Mouse (Mus musculus) C2C12 (cell line): ENCODE measurements around the gene Tomm34. TPM values are rescaled to one million over a fixed set of nuclear protein-coding genes. Genes with fewer than 3 reads are reported as not detected.

Experiments used
- H3K27me3 ChIP-seq: one replicate; pipeline ENCODE4 v1.6.1; 2011; ENCODE audit not compliant: control insufficient read depth, insufficient read depth, insufficient read length
- H3K36me3 ChIP-seq: one replicate; pipeline ENCODE4 v1.6.1; 2011; ENCODE audit not compliant: control insufficient read depth, insufficient read depth
- H3K4me3 ChIP-seq: one replicate; pipeline ENCODE4 v1.5.1; 2011; ENCODE audit warnings: mild to moderate bottlenecking, control low read depth; ENCODE audit not compliant: poor library complexity, insufficient read depth, severe bottlenecking
- H3K79me2 ChIP-seq: one replicate; pipeline ENCODE4 v1.6.1; 2011; ENCODE audit not compliant: control insufficient read depth, insufficient read depth
- H3K79me3 ChIP-seq: one replicate; pipeline ENCODE4 v1.6.1; 2011; ENCODE audit warnings: low read depth, control low read depth
- H3ac ChIP-seq: one replicate; pipeline ENCODE3; 2011; ENCODE audit warnings: low read depth; ENCODE audit not compliant: control insufficient read depth, insufficient read length
- CEBPB ChIP-seq: IDR thresholded peaks from one replicate; pipeline ENCODE4 v1.6.1; 2011; ENCODE audit warnings: low read depth, mild to moderate bottlenecking, control low read depth, moderate library complexity
- CTCF ChIP-seq: IDR thresholded peaks from one replicate; pipeline ENCODE4 v1.5.1; 2011; ENCODE audit not compliant: control insufficient read depth, insufficient read depth, insufficient read length
- FOSL1 ChIP-seq: IDR thresholded peaks from one replicate; pipeline ENCODE4 v1.8.0; 2011; ENCODE audit warnings: mild to moderate bottlenecking, low read length; ENCODE audit not compliant: poor library complexity, insufficient read depth, severe bottlenecking
- MAX ChIP-seq: IDR thresholded peaks from one replicate; pipeline ENCODE4 v1.6.1; 2011; ENCODE audit warnings: mild to moderate bottlenecking, control low read depth
- MYOD1 ChIP-seq: IDR thresholded peaks from one replicate; pipeline ENCODE4 v1.6.1; 2011; ENCODE audit warnings: low read depth; ENCODE audit not compliant: control insufficient read depth, insufficient read length
- MYOG ChIP-seq: IDR thresholded peaks from one replicate; pipeline ENCODE4 v1.6.1; 2011; ENCODE audit not compliant: control insufficient read depth, insufficient read length; ENCODE audit errors: extremely low read depth
- USF1 ChIP-seq: IDR thresholded peaks from one replicate; pipeline ENCODE4 v1.6.1; 2011; ENCODE audit warnings: low read depth, mild to moderate bottlenecking, control low read depth, moderate library complexity
- polyA plus RNA-seq: library from polyadenylated mRNA; unstranded; fragments of >200 nt; fragmentation: generic; extraction: Trizol; gene quantifications from one replicate; pipeline ENCODE4 v1.2.1, GENCODE M21; 2012; ENCODE audit warnings: missing spikeins

The Tomm34 gene
- polyA plus RNA-seq, 1 experiment = 19.3 TPM

DNA sequence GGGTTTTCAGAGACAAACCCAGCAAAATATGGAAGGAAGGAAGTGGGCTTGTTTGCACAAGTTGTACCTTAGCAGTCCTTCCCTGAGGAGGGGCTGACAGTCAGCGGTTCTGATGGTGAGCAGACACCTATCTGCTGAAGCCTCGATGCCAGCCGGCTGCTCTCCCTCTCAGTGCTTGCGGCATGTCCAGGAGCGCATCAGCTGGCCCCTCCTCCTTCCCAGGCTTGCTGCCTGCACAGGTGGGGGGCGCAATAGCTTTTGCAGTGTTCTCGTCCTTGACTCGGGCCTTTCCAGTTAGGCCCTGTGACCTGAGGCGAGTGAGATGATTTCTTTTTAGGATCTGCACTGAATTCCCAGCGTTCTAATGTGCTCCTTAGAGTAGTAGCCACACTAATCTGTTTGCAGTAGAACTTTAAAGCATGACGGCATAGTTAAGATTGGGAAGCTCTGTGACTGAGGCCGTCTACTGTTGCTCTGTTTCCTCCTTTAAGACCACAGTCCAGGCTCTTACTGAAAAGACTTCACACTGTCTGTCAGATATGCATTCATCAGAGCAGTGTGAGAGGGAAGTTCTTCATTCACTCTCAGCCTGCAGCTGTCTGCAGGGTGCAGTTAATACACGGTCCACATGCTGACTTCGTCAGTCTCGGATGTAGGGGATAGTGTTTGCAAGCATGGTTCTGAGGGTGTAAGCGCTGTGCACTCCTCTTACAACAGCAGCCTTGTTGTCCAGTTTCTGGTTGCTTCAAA, 36.3 kb upstream of the Tomm34 start:
- H3K27me3 ChIP-seq = no peaks in the 10 kb centered on the region
- no peaks in the 10 kb centered on the region for H3K79me3 ChIP-seq
- H3K4me3 ChIP-seq = no peak overlapping the region
- no peak overlapping the region for H3ac ChIP-seq
- no peak for TF ChIP-seq MAX
- no peak for TF ChIP-seq FOSL1
- TF ChIP-seq USF1 = no peak
- TF ChIP-seq CTCF = no peak
- TF ChIP-seq CEBPB = no peak
- H3K36me3 ChIP-seq = peaks cover 63% of the 10 kb centered on the region
- H3K79me2 ChIP-seq = no peaks in the 10 kb centered on the region

GRCm38 (mm10) chr2:164106287-164107035, 35.5 kb upstream of the Tomm34 start:
- no peaks in the 10 kb centered on the region for H3K79me3 ChIP-seq
- no peak overlapping the region for H3K4me3 ChIP-seq
- H3K36me3 ChIP-seq = peaks cover 66% of the 10 kb centered on the region
- TF ChIP-seq MYOD1 (no peak), USF1 (no peak), CTCF (no peak), MYOG (no peak), CEBPB (no peak), FOSL1 (no peak), MAX (no peak)
- no peaks in the 10 kb centered on the region for H3K27me3 ChIP-seq
- H3ac ChIP-seq = no peak overlapping the region
- H3K79me2 ChIP-seq = no peaks in the 10 kb centered on the region

DNA sequence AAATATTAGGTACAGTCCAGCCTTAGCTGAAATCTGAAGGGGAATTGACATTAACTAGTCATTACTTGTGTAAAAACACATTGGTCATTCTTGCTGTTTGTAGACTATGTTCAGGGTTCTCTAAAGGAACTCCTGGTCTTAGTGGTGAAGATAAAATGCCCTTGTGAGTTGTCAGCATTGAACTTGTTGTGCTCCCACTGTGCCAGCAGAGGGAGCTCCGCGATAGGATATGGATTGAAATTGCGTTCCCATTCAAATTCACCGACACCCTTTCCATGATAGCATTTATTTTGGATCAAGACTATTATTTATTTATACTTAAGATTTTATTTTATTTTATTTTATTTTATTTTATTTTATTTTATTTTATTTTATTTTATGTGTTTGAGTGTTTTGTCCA, 32.5 kb upstream of the Tomm34 start:
- no peak overlapping the region for H3ac ChIP-seq
- TF ChIP-seq MAX (no peak), CEBPB (no peak), MYOG (no peak), MYOD1 (no peak), USF1 (no peak), FOSL1 (no peak), CTCF (no peak)
- no peak overlapping the region for H3K4me3 ChIP-seq
- H3K36me3 ChIP-seq = peaks cover 73% of the 10 kb centered on the region
- H3K79me3 ChIP-seq = no peaks in the 10 kb centered on the region
- no peaks in the 10 kb centered on the region for H3K27me3 ChIP-seq
- H3K79me2 ChIP-seq = no peaks in the 10 kb centered on the region

DNA sequence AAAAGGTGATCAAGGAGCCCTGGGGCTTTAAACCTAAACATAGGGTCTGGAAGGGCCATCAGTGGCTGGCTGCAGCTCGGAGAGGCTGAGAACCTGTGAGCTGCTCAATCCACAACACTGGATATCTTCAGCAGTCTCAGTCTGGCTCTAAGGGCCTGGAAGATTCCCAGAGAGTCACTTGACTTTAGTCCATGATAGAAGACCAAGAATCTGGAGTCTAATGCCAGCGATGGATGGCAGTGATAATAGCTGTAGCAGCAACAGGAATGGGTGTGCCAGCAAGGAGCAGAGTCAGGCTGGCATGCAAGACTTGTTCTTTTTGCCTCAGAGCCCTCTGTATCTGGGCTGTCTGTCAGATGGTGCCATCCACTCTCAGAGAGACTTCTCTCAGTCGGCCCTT, 31.4 kb upstream of the Tomm34 start:
- H3K36me3 ChIP-seq = peaks cover 77% of the 10 kb centered on the region
- TF ChIP-seq CTCF = no peak
- no peak for TF ChIP-seq MYOG
- TF ChIP-seq MAX = no peak

DNA sequence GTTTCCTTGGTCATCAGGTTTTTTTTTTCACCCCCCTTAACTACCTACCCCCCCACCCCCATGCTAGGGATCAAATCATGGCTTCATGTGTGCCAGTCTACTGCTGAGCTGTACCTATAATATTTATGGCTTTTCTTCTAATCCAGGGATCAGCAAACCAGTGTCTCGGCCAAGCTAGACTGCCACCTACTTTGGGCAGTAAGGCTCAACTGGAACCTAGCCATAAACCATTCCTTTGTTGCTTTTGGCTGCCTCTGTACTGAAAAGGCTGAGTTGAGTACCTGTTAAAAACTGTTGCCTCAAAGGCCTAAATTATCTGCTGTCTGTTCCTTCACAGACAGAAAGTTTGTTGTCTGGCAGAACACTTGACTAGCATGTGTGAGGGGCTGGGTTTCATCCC, 31.0 kb upstream of the Tomm34 start:
- Histone ChIP-seq H3K36me3 (peaks cover 73% of the 10 kb centered on the region), H3K79me3 (no peaks in the 10 kb centered on the region), H3ac (no peak overlapping the region), H3K79me2 (no peaks in the 10 kb centered on the region), H3K4me3 (no peak overlapping the region), H3K27me3 (no peaks in the 10 kb centered on the region)
- TF ChIP-seq FOSL1 (no peak), CEBPB (no peak), MYOD1 (no peak), CTCF (no peak), MAX (no peak), USF1 (no peak), MYOG (no peak)

More for the DNA sequence above, 31.4 kb upstream of the Tomm34 start:
- Histone ChIP-seq H3K27me3 (no peaks in the 10 kb centered on the region), H3ac (no peak overlapping the region), H3K4me3 (no peak overlapping the region), H3K79me2 (no peaks in the 10 kb centered on the region), H3K79me3 (no peaks in the 10 kb centered on the region)

- Histone ChIP-seq H3K36me3 (peaks cover 50% of the 10 kb centered on the region), H3K27me3 (no peaks in the 10 kb centered on the region), H3K79me3 (no peaks in the 10 kb centered on the region), H3K79me2 (no peaks in the 10 kb centered on the region), H3ac (no peak overlapping the region), H3K4me3 (no peak overlapping the region)
- TF ChIP-seq USF1 (no peak), MAX (no peak), MYOG (no peak), CTCF (no peak), MYOD1 (no peak), CEBPB (no peak), FOSL1 (no peak)
These were observed 27.8 kb upstream of the Tomm34 start for GRCm38 (mm10) chr2:164098603-164099250.
